In the genomic region with DNA sequence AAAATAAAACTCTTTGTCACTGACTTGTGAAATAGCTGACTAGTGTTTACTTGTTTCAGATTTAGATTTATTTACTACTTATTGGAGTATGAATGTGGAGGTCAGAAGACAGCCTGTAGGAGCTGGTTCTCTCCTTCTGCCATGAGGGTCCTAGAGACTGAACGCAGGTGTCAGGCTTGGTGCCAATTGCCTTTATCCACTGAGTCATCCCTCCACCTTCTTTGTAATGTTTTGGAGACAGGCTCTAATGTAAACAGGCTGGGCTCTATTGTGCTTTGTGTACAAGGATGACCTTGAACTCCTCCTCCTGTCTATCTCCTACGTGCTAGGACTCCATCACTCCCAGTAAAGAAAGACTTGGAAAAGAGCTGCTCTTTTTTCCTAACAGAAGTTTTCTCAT, we compare ENCODE assay signal across 19 mouse cellular contexts. TPM values are rescaled to one million over a fixed set of nuclear protein-coding genes. Genes with fewer than 3 reads are reported as not detected.
DNase-seq lines count a peak whose midpoint lies in the region; ATAC-seq and TF ChIP-seq lines count a peak whose summit lies in the region.
"Had no signal": no experiment of that assay in that cellular context is flagged by ENCODE, and none has a peak within 500 bp of the region (broad histone marks: within the 10 kb centered on the region; RNA-seq: fewer than 3 reads in every experiment).

No protein-coding gene starts in this region.

- H3K36me3 ChIP-seq in hindbrain, embryonic 11.5 days (ENCODE audit: control insufficient read depth, insufficient read depth, low read length), result peaks cover 8% of the 10 kb centered on the region
- peaks cover 35% of the 10 kb centered on the region for H3K36me3 ChIP-seq in midbrain, embryonic 14.5 days (ENCODE audit: control insufficient read depth, insufficient read depth, low read length)

- H3K4me2 ChIP-seq in hindbrain, embryonic 11.5 days (replicated peaks; ENCODE audit: low read depth, low read length), result peak overlapping the region; percentile 17; the same call in 1 of the 2 replicates
- H3K4me2 ChIP-seq in midbrain, embryonic 14.5 days (ENCODE audit: low read length), result peak overlapping the region; percentile 81
- H3K4me2 ChIP-seq: embryonic facial prominence, embryonic 12.5 days; heart, embryonic 15.5 days; liver, embryonic 15.5 days had no signal

- peak overlapping the region; percentile 66 for H3K4me3 ChIP-seq in hindbrain, embryonic 11.5 days (ENCODE audit: low read depth, low read length)
- H3K4me3 ChIP-seq in midbrain, embryonic 14.5 days (replicated peaks; ENCODE audit: low read depth, low read length), result peak overlapping the region; percentile 62
- H3K4me3 ChIP-seq: embryonic facial prominence, embryonic 12.5 days; heart, embryonic 15.5 days; liver, embryonic 15.5 days; myocyte had no signal

- ATAC-seq in hindbrain, embryonic 11.5 days (ENCODE audit: low FRiP score), result no peak
- no peak for ATAC-seq in midbrain, embryonic 14.5 days (ENCODE audit: low FRiP score, low TSS enrichment)
- ATAC-seq: intestine, postnatal 0 days had no signal

- no peak for TF ChIP-seq CTCF in brain, embryonic 14.5 days (IDR thresholded peaks at IDR 0.05; ENCODE audit: borderline replicate concordance, extremely low read depth, insufficient read depth, insufficient read length)

- H3K9ac ChIP-seq in hindbrain, embryonic 11.5 days (ENCODE audit: low read depth, low read length), result no peak overlapping the region
- no peak overlapping the region; the same call in 1 of the 2 replicates for H3K9ac ChIP-seq in midbrain, embryonic 14.5 days (replicated peaks; ENCODE audit: low read length)
- H3K9ac ChIP-seq: embryonic facial prominence, embryonic 12.5 days; heart, embryonic 15.5 days; liver, embryonic 15.5 days had no signal

- H3K27me3 ChIP-seq in hindbrain, embryonic 11.5 days (ENCODE audit: control insufficient read depth, insufficient read depth, low read length), result no peaks in the 10 kb centered on the region
- no peaks in the 10 kb centered on the region for H3K27me3 ChIP-seq in midbrain, embryonic 14.5 days (ENCODE audit: control insufficient read depth, insufficient read depth, low read length)
- H3K27me3 ChIP-seq: CH12.LX; embryonic facial prominence, embryonic 12.5 days; heart, embryonic 15.5 days; liver, embryonic 15.5 days had no signal

- WGBS in hindbrain, embryonic 11.5 days, result 57% methylated on average over 2 of the region's 2 CpGs
- 17% methylated on average over 2 of the region's 2 CpGs for WGBS in midbrain, embryonic 14.5 days

- no peak for TF ChIP-seq POLR2A in brain, embryonic 14.5 days (IDR thresholded peaks at IDR 0.05; ENCODE audit: borderline replicate concordance, extremely low read depth, insufficient read depth, insufficient read length, poor library complexity, severe bottlenecking)

- no peaks in the 10 kb centered on the region for H3K4me1 ChIP-seq in hindbrain, embryonic 11.5 days (replicated peaks; ENCODE audit: control insufficient read depth, insufficient read depth, low read length)
- H3K4me1 ChIP-seq in midbrain, embryonic 14.5 days (ENCODE audit: control insufficient read depth, insufficient read depth, low read length), result peaks cover 18% of the 10 kb centered on the region
- H3K4me1 ChIP-seq: embryonic facial prominence, embryonic 12.5 days had no signal

- no peaks in the 10 kb centered on the region for H3K9me3 ChIP-seq in hindbrain, embryonic 11.5 days (ENCODE audit: control insufficient read depth, low read length)
- H3K9me3 ChIP-seq in midbrain, embryonic 14.5 days (ENCODE audit: control insufficient read depth, low read length), result no peaks in the 10 kb centered on the region
- H3K9me3 ChIP-seq: embryonic facial prominence, embryonic 12.5 days; heart, embryonic 15.5 days; liver, embryonic 15.5 days had no signal

- peak; percentile 12 for DNase-seq in Muller cell, postnatal 12 days (ENCODE audit: inconsistent ontology term)
- peak; percentile 33 for DNase-seq in brain, embryonic 14.5 days (ENCODE audit: low read depth)
- no peak for DNase-seq in hindbrain, embryonic 11.5 days (ENCODE audit: low spot score)
- DNase-seq in midbrain, embryonic 14.5 days, result peak; percentile 18
- DNase-seq in liver, result no peak
- no peak for DNase-seq in left cerebral cortex, adult 9 months (ENCODE audit: low spot score in 2 of 2)
- no peak for DNase-seq in urinary bladder, postnatal 4 days (ENCODE audit: low spot score in 2 of 2)
- DNase-seq in natural killer cell, adult 2 months (ENCODE audit: low spot score in 2 of 2), result no peak
- DNase-seq: cerebellum, postnatal 14 days; gastrocnemius, postnatal 25 days; retina, postnatal 1 day; spleen, adult 18-20 months had no signal

- H3K27ac ChIP-seq in hindbrain, embryonic 11.5 days (ENCODE audit: low read depth, low read length), result no peak overlapping the region
- H3K27ac ChIP-seq in midbrain, embryonic 14.5 days (replicated peaks; ENCODE audit: low read depth, low read length), result no peak overlapping the region; the same call in 1 of the 2 replicates
- H3K27ac ChIP-seq: embryonic facial prominence, embryonic 12.5 days; heart, embryonic 15.5 days; liver, embryonic 15.5 days; macrophage had no signal

RNA-seq across cellular contexts. Expression of gene Spag9, which starts 51.4 kb away (rescaled TPM):
- 91.9 and 112 TPM in 2 replicates for polyA plus RNA-seq in brain, embryonic 14.5 days (2012; rRNA removed)
- 107 and 109 TPM in 2 replicates for polyA plus RNA-seq in hindbrain, embryonic 11.5 days (2014; fragmentation: Nextera tagmentation; extraction: Ambion mirVana)
- polyA plus RNA-seq in midbrain, embryonic 14.5 days (2014; fragmentation: Nextera tagmentation; extraction: Ambion mirVana), result 112 and 140 TPM in 2 replicates

Comparison
In these comparisons a context has a peak if more than half of its experiments do, and no peak if none do; other contexts are left out.
1. DNase-seq: peak in Muller cell, postnatal 12 days (single experiment), brain, embryonic 14.5 days (single experiment) and midbrain, embryonic 14.5 days (single experiment); none in hindbrain, embryonic 11.5 days (single experiment), liver (single experiment), left cerebral cortex, adult 9 months (0 of 2), urinary bladder, postnatal 4 days (0 of 2) and natural killer cell, adult 2 months (0 of 2).